9 mouse cellular contexts compared by ENCODE assay signal in genomic region chr2:92917405-92918142, GRCm38 (mm10). TPM values are rescaled to one million over a fixed set of nuclear protein-coding genes. Genes with fewer than 3 reads are reported as not detected.
DNase-seq lines count a peak whose midpoint lies in the region; ATAC-seq lines count a peak whose summit lies in the region.
"Had no signal": no experiment of that assay in that cellular context is flagged by ENCODE, and none has a peak within 500 bp of the region (broad histone marks: within the 10 kb centered on the region; RNA-seq: fewer than 3 reads in every experiment).

No protein-coding gene starts in this region.

- ATAC-seq in megakaryocyte, adult 5-6 weeks (ENCODE audit: poor library complexity, severe bottlenecking): no peak
- no peak for ATAC-seq in hindbrain, embryonic 16.5 days
- ATAC-seq in kidney, embryonic 15.5 days (replicated peaks; ENCODE audit: low FRiP score): peak; percentile 21; the same call in 1 of the 2 replicates
- no peak for ATAC-seq in neural tube, embryonic 14.5 days (ENCODE audit: low read depth)
- no peak for ATAC-seq in erythroid progenitor cell, adult 5-6 weeks (replicated peaks; ENCODE audit: low FRiP score, poor library complexity, severe bottlenecking)

- no peak for DNase-seq in right cerebral cortex, postnatal 25 days

- no peak overlapping the region for H3K27ac ChIP-seq in hindbrain, embryonic 16.5 days (ENCODE audit: low read depth, low read length)
- H3K27ac ChIP-seq in kidney, embryonic 15.5 days: peak overlapping the region; percentile 59
- H3K27ac ChIP-seq in neural tube, embryonic 14.5 days (ENCODE audit: low read depth, low read length): peak overlapping the region; percentile 46; the same call in 1 of the 2 replicates
- H3K27ac ChIP-seq: embryonic facial prominence, embryonic 10.5 days had no signal

- peaks cover 23% of the 10 kb centered on the region for H3K9me3 ChIP-seq in megakaryocyte, embryonic 14.5 days
- H3K9me3 ChIP-seq in hindbrain, embryonic 16.5 days (ENCODE audit: control insufficient read depth, low read length): no peaks in the 10 kb centered on the region
- H3K9me3 ChIP-seq in kidney, embryonic 15.5 days (replicated peaks): no peaks in the 10 kb centered on the region
- no peaks in the 10 kb centered on the region for H3K9me3 ChIP-seq in neural tube, embryonic 14.5 days (ENCODE audit: control insufficient read depth, low read length)
- H3K9me3 ChIP-seq: embryonic facial prominence, embryonic 10.5 days had no signal

- H3K36me3 ChIP-seq in megakaryocyte, embryonic 14.5 days (replicated peaks; ENCODE audit: low read length): peaks cover 52% of the 10 kb centered on the region
- no peaks in the 10 kb centered on the region for H3K36me3 ChIP-seq in hindbrain, embryonic 16.5 days (ENCODE audit: control insufficient read depth, insufficient read depth, low read length)
- no peaks in the 10 kb centered on the region for H3K36me3 ChIP-seq in kidney, embryonic 15.5 days
- no peaks in the 10 kb centered on the region for H3K36me3 ChIP-seq in neural tube, embryonic 14.5 days (ENCODE audit: control insufficient read depth, insufficient read depth, low read length)
- H3K36me3 ChIP-seq: embryonic facial prominence, embryonic 10.5 days had no signal

- 47% methylated on average over 7 of the region's 7 CpGs for whole genome bisulfite sequencing in hindbrain, embryonic 16.5 days
- 23% methylated on average over 7 of the region's 7 CpGs for WGBS in kidney, embryonic 15.5 days
- WGBS in neural tube, embryonic 14.5 days: 38% methylated on average over 7 of the region's 7 CpGs

- peak overlapping the region; percentile 10; the same call in 1 of the 2 replicates for H3K9ac ChIP-seq in hindbrain, embryonic 16.5 days (ENCODE audit: low read depth, low read length)
- H3K9ac ChIP-seq in kidney, embryonic 15.5 days: no peak overlapping the region
- H3K9ac ChIP-seq in neural tube, embryonic 14.5 days (replicated peaks; ENCODE audit: low read depth, low read length): peak overlapping the region; percentile 4; the same call in 1 of the 2 replicates

- peak overlapping the region; percentile 78 for H3K4me3 ChIP-seq in megakaryocyte, embryonic 14.5 days (replicated peaks)
- 0 out of 2 replicates have a peak overlapping the region, but pooled peaks have one; percentile 1 for H3K4me3 ChIP-seq in hindbrain, embryonic 16.5 days (ENCODE audit: low read length)
- no peak overlapping the region for H3K4me3 ChIP-seq in kidney, embryonic 15.5 days (replicated peaks)
- no peak overlapping the region for H3K4me3 ChIP-seq in neural tube, embryonic 14.5 days (ENCODE audit: low read depth, low read length)
- H3K4me3 ChIP-seq: embryonic facial prominence, embryonic 10.5 days had no signal

- H3K4me1 ChIP-seq in megakaryocyte, embryonic 14.5 days: peaks cover 71% of the 10 kb centered on the region
- H3K4me1 ChIP-seq in hindbrain, embryonic 16.5 days (ENCODE audit: control insufficient read depth, insufficient read depth, low read depth, low read length): peaks cover 48% of the 10 kb centered on the region
- H3K4me1 ChIP-seq in kidney, embryonic 15.5 days: peaks cover 47% of the 10 kb centered on the region
- peaks cover 28% of the 10 kb centered on the region for H3K4me1 ChIP-seq in neural tube, embryonic 14.5 days (ENCODE audit: control insufficient read depth, insufficient read depth, low read length)

- H3K4me2 ChIP-seq in hindbrain, embryonic 16.5 days (ENCODE audit: low read length): peak overlapping the region; percentile 82
- H3K4me2 ChIP-seq in kidney, embryonic 15.5 days: peak overlapping the region; percentile 7; the same call in 1 of the 2 replicates
- peak overlapping the region; percentile 34 for H3K4me2 ChIP-seq in neural tube, embryonic 14.5 days (ENCODE audit: low read depth, low read length)

- H3K27me3 ChIP-seq in megakaryocyte, embryonic 14.5 days (replicated peaks): peaks cover 89% of the 10 kb centered on the region
- no peaks in the 10 kb centered on the region for H3K27me3 ChIP-seq in hindbrain, embryonic 16.5 days (replicated peaks; ENCODE audit: control insufficient read depth, insufficient read depth, low read length)
- H3K27me3 ChIP-seq in kidney, embryonic 15.5 days: peaks cover 37% of the 10 kb centered on the region
- H3K27me3 ChIP-seq in neural tube, embryonic 14.5 days (ENCODE audit: control insufficient read depth, insufficient read depth, low read length): peaks cover 8% of the 10 kb centered on the region

RNA-seq across cellular contexts. Expression of gene Syt13, which starts 2.7 kb away (rescaled TPM):
- 39.6 and 41.0 TPM in 2 replicates for polyA plus RNA-seq in megakaryocyte, embryonic 14.5 days (2012; ENCODE audit: insufficient read depth, low replicate concordance)
- not detected in 2 replicates for total RNA-seq in megakaryocyte, adult 5-6 weeks (2015)
- not detected in 2 replicates for total RNA-seq in megakaryocyte, adult 5-6 weeks (2017)
- 61.7 and 66.6 TPM in 2 replicates for polyA plus RNA-seq in hindbrain, embryonic 16.5 days (2015; fragmentation: Nextera tagmentation; extraction: Ambion mirVana)
- 4.4 and 6.5 TPM in 2 replicates for polyA plus RNA-seq in kidney, embryonic 15.5 days (2015; fragmentation: Nextera tagmentation; extraction: Ambion mirVana)
- polyA plus RNA-seq in neural tube, embryonic 14.5 days (2014; fragmentation: Nextera tagmentation; extraction: Ambion mirVana): 30.5 and 31.9 TPM in 2 replicates
- total RNA-seq in erythroid progenitor cell, adult 5-6 weeks (2015; ENCODE audit: low replicate concordance): not detected in 2 replicates
- total RNA-seq in erythroid progenitor cell, adult 5-6 weeks (2017; ENCODE audit: low replicate concordance): not detected in 2 replicates
- total RNA-seq: granulocyte monocyte progenitor cell, adult 5-6 weeks had no signal

Comparison
In these comparisons a context has a peak if more than half of its experiments do, and no peak if none do; other contexts are left out.
1. H3K4me3 ChIP-seq: peak in megakaryocyte, embryonic 14.5 days (single experiment) and hindbrain, embryonic 16.5 days (single experiment); none in kidney, embryonic 15.5 days (single experiment) and neural tube, embryonic 14.5 days (single experiment).
2. H3K4me2 ChIP-seq: peak in every context shown above with its lines; median percentile 82 in hindbrain, embryonic 16.5 days; 34 in neural tube, embryonic 14.5 days; 7 in kidney, embryonic 15.5 days.